Mouse (Mus musculus) erythroblast, embryonic 14.5 days (primary cell): ENCODE data around the gene Gm10337.

Experiments
- GATA1 ChIP-seq: IDR thresholded peaks from 2 replicates; pipeline ENCODE4 v1.6.1; 2012; ENCODE audit warnings: low read length, inconsistent platforms, mixed read lengths
- TAL1 ChIP-seq: IDR thresholded peaks from 3 replicates; pipeline ENCODE4 v1.6.1; 2012; ENCODE audit warnings: low read length, inconsistent platforms, mixed read lengths

DNA sequence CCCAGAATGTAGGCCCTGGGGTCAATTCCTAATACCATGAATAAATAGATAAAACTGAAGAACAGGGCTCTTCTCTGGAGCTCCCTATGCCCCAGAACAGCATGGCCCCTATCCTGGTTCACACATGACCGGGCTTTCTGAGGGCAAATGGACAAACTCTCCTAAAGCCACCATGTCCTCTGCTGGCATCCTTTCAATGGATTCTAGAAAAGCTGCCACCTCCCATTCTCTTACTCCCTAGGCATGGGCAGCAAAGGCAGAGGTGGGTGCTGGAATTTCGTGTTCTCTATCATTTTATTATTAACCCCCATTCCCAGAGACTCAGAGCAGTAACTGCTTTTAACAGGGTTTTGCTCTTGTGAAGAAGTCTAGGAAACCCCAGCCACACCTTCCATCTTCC lies 11.7 kb downstream of the Gm10337 start:
- TF ChIP-seq GATA1, result no peak
- no peak for TF ChIP-seq TAL1
